Mouse (Mus musculus) cortical plate, adult 2 months (tissue): ENCODE measurements around the gene Qrfpr. TPM values are rescaled to one million over a fixed set of nuclear protein-coding genes. Genes with fewer than 3 reads are reported as not detected.

Source experiments
- H3K27ac ChIP-seq: fragments of 200-500 bp; 2 replicates; pipeline ENCODE4 v1.5.1; 2012; ENCODE audit warnings: low read length, control low read depth, inconsistent platforms; ENCODE audit not compliant: insufficient read depth
- H3K4me1 ChIP-seq: fragments of 200-500 bp; 2 replicates; pipeline ENCODE4 v1.6.1; 2011; ENCODE audit warnings: low read length; ENCODE audit not compliant: control insufficient read depth, insufficient read depth
- H3K4me3 ChIP-seq: fragments of 200-500 bp; 2 replicates; pipeline ENCODE4 v1.5.1; 2011; ENCODE audit warnings: mild to moderate bottlenecking, low read length, control low read depth; ENCODE audit not compliant: insufficient read depth
- CTCF ChIP-seq: fragments of 200-500 bp; IDR thresholded peaks from 2 replicates; pipeline ENCODE4 v1.5.1; 2011; ENCODE audit warnings: mild to moderate bottlenecking, control low read depth, low read length; ENCODE audit not compliant: insufficient read depth; ENCODE audit errors: extremely low read depth
- POLR2A ChIP-seq: fragments of 200-500 bp; IDR thresholded peaks from 2 replicates; pipeline ENCODE4 v1.6.1; 2011; ENCODE audit warnings: mild to moderate bottlenecking, low read length, control low read depth; ENCODE audit not compliant: insufficient read depth; ENCODE audit errors: extremely low read depth
- polyA plus RNA-seq: library from polyadenylated mRNA; depleted of rRNA; stranded (reverse); fragments of >200 nt; gene quantifications from 2 replicates; pipeline ENCODE4 v1.2.3, GENCODE M21; 2012; rRNA removed

Gene Qrfpr
- polyA plus RNA-seq, 1 experiment: 5.4 TPM

- TF ChIP-seq CTCF: no peak
- TF ChIP-seq POLR2A: no peak
- H3K4me1 ChIP-seq: peaks cover 5% of the 10 kb centered on the region
- H3K27ac ChIP-seq: no peak overlapping the region
- no peak overlapping the region for H3K4me3 ChIP-seq
These were observed 51.4 kb downstream of the Qrfpr start for GRCm38 (mm10) chr3:36170670-36171210.

GRCm38 (mm10) chr3:36155268-36155667 is 66.8 kb downstream of the Qrfpr start:
- TF ChIP-seq POLR2A (no peak), CTCF (no peak)
- H3K27ac ChIP-seq: no peak overlapping the region
- no peak overlapping the region for H3K4me3 ChIP-seq
- H3K4me1 ChIP-seq: peaks cover 9% of the 10 kb centered on the region

- H3K4me1 ChIP-seq: peaks cover 9% of the 10 kb centered on the region
- H3K4me3 ChIP-seq: peak within 1 kb of the TSS; percentile 75
- TF ChIP-seq POLR2A (peak; percentile 97), CTCF (no peak)
- H3K27ac ChIP-seq: peak within 1 kb of the TSS; percentile 64; the same call in 1 of the 2 replicates
These were observed 71.0 kb downstream of the Qrfpr start, which contains the start of gene D3Ertd254e for GRCm38 (mm10) chr3:36150934-36151686. Gene D3Ertd254e (plus strand): TSS chr3:36151017.

GRCm38 (mm10) chr3:36150537-36150933 is 71.6 kb downstream of the Qrfpr start:
- peaks cover 9% of the 10 kb centered on the region for H3K4me1 ChIP-seq
- no peak for TF ChIP-seq CTCF
- TF ChIP-seq POLR2A: no peak
- no peak overlapping the region for H3K27ac ChIP-seq
- H3K4me3 ChIP-seq: peak overlapping the region; percentile 75

- Histone ChIP-seq H3K27ac (no peak overlapping the region), H3K4me1 (no peaks in the 10 kb centered on the region), H3K4me3 (no peak overlapping the region)
- no peak for TF ChIP-seq POLR2A
- no peak for TF ChIP-seq CTCF
These were observed 83.1 kb downstream of the Qrfpr start for GRCm38 (mm10) chr3:36138996-36139395.

- no peak for TF ChIP-seq POLR2A
- TF ChIP-seq CTCF: no peak
- no peak overlapping the region for H3K4me3 ChIP-seq
- no peaks in the 10 kb centered on the region for H3K4me1 ChIP-seq
- no peak overlapping the region for H3K27ac ChIP-seq
These were observed 83.9 kb downstream of the Qrfpr start for GRCm38 (mm10) chr3:36138171-36138660.

- H3K4me1 ChIP-seq: no peaks in the 10 kb centered on the region
- no peak for TF ChIP-seq POLR2A
- TF ChIP-seq CTCF: no peak
- H3K4me3 ChIP-seq: no peak overlapping the region
- H3K27ac ChIP-seq: no peak overlapping the region
These were observed 84.6 kb downstream of the Qrfpr start for GRCm38 (mm10) chr3:36137560-36137959.

GRCm38 (mm10) chr3:36136152-36136551 is 86.0 kb downstream of the Qrfpr start:
- no peaks in the 10 kb centered on the region for H3K4me1 ChIP-seq
- no peak overlapping the region for H3K27ac ChIP-seq
- no peak overlapping the region for H3K4me3 ChIP-seq
- TF ChIP-seq POLR2A: no peak
- no peak for TF ChIP-seq CTCF

Other genes with a start within 250 kb of the Qrfpr start
- gene Mccc1, start 221.6 kb downstream of the Qrfpr start, polyA plus RNA-seq: 29.0 and 29.8 TPM in 2 replicates
- not detected in 2 replicates for gene Ccdc144b, start 168.8 kb downstream of the Qrfpr start, polyA plus RNA-seq
- gene Acad9, start 156.3 kb downstream of the Qrfpr start, polyA plus RNA-seq: 46.5 and 52.4 TPM in 2 replicates
- gene D3Ertd254e, start 71.3 kb downstream of the Qrfpr start, polyA plus RNA-seq: 5.9 TPM in 2 replicates